In genomic region chr10:107251271-107251670, GRCm38 (mm10) we compare ENCODE assay signal across 20 mouse cellular contexts. TPM values are rescaled to one million over a fixed set of nuclear protein-coding genes. Genes with fewer than 3 reads are reported as not detected.
"Had no signal": no experiment of that assay in that cellular context is flagged by ENCODE, and none has a peak within 500 bp of the region (broad histone marks: within the 10 kb centered on the region; RNA-seq: fewer than 3 reads in every experiment).

No protein-coding gene starts in this region.

- H3K36me3 ChIP-seq: lung, embryonic 15.5 days; midbrain, embryonic 13.5 days; midbrain, embryonic 15.5 days; neural tube, embryonic 12.5 days; stomach, embryonic 15.5 days had no signal

- H3K9me3 ChIP-seq: lung, embryonic 15.5 days; midbrain, embryonic 13.5 days; midbrain, embryonic 15.5 days; neural tube, embryonic 12.5 days; stomach, embryonic 15.5 days had no signal

- H3K27ac ChIP-seq: lung, embryonic 15.5 days; macrophage; midbrain, embryonic 13.5 days; midbrain, embryonic 15.5 days; neural tube, embryonic 12.5 days; stomach, embryonic 15.5 days; stomach, postnatal 0 days had no signal

- ATAC-seq: liver, postnatal 0 days; lung, postnatal 0 days; midbrain, embryonic 13.5 days; midbrain, embryonic 15.5 days had no signal

- H3K4me1 ChIP-seq: lung, embryonic 15.5 days; megakaryocyte, embryonic 14.5 days; midbrain, embryonic 13.5 days; midbrain, embryonic 15.5 days; neural tube, embryonic 12.5 days; stomach, embryonic 15.5 days had no signal

- H3K9ac ChIP-seq: liver, postnatal 0 days; lung, embryonic 15.5 days; midbrain, embryonic 13.5 days; midbrain, embryonic 15.5 days; neural tube, embryonic 12.5 days; stomach, embryonic 15.5 days had no signal

- H3K27me3 ChIP-seq: lung, embryonic 15.5 days; megakaryocyte, embryonic 14.5 days; midbrain, embryonic 13.5 days; midbrain, embryonic 15.5 days; neural tube, embryonic 12.5 days; stomach, embryonic 15.5 days had no signal

- H3K4me3 ChIP-seq: lung, embryonic 15.5 days; megakaryocyte, embryonic 14.5 days; midbrain, embryonic 13.5 days; midbrain, embryonic 15.5 days; neural tube, embryonic 12.5 days; stomach, embryonic 15.5 days had no signal

- DNase-seq: liver, postnatal 0 days; lung, adult 2 months; lung, postnatal 14 days; lung, postnatal 36 days; retina, postnatal 1 day; right cerebral cortex, adult 18-20 months; thymus, adult 2 months; thymus, postnatal 25 days; thymus, postnatal 4 days had no signal

- H3K4me2 ChIP-seq: lung, embryonic 15.5 days; midbrain, embryonic 11.5 days; midbrain, embryonic 13.5 days; midbrain, embryonic 15.5 days; neural tube, embryonic 12.5 days; stomach, embryonic 15.5 days had no signal

RNA-seq across cellular contexts. Expression of gene Lin7a, which starts 20.2 kb away (rescaled TPM):
- polyA plus RNA-seq: lung, adult 2 months; macrophage; spleen, adult 2 months; thymus, adult 2 months had no signal
